Mouse (Mus musculus) testis, postnatal 10 days (tissue): ENCODE measurements around the gene Iqcf5.

Experiments
- DNase-seq: peaks from one replicate; pipeline ENCODE4 v3.0.0; 2021; ENCODE audit warnings: low spot score

The Iqcf5 gene

DNA sequence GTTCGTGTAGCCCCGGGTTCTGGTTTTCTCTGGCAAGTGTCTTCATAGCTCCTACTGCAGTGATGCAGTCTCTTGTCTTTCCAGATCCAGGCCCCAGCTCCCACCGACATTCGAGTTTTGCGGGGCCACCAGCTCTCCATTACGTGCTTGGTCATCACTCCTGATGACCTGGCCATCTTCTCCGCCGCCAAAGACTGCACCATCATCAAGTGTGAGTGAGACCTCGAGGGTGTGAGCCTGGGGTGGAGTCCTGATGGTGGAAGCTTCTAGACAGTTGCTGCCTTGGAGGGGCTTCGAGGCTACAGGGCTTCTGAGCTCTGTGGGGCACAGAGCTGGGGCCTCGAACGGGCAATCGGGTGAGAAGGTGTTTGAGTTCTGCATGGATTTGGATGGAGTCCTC is 32.7 kb upstream of the Iqcf5 start:
- DNase-seq: peak; percentile 33

GRCm38 (mm10) chr9:106482578-106483115 is 31.7 kb upstream of the Iqcf5 start:
- peak; percentile 37 for DNase-seq

- DNase-seq: no peak
Measured at GRCm38 (mm10) chr9:106483136-106483535, 31.2 kb upstream of the Iqcf5 start.

DNA sequence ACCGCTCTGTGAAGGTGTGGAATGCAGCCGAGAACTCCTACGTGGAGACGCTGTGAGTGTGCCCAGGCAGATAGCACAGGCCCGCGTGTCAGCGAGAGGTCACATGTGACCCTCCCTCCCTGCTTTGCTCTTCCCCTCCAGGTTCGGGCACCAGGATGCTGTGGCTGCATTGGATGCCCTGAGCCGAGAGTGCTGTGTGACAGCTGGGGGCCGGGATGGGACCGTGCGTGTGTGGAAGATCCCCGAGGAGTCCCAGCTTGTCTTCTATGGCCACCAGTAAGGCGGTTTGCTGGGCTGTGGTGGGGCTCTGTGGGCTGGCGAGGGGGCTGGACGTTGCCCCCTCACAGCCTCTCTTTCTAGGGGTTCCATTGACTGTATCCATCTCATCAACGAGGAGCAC is 30.8 kb upstream of the Iqcf5 start:
- DNase-seq: peak; percentile 39

- DNase-seq: peak; percentile 42
Measured at GRCm38 (mm10) chr9:106485076-106485475, 29.3 kb upstream of the Iqcf5 start.

- DNase-seq: peak; percentile 25
Measured at GRCm38 (mm10) chr9:106487602-106488001, 26.8 kb upstream of the Iqcf5 start.

- no peak for DNase-seq
Measured at GRCm38 (mm10) chr9:106499667-106500066, 14.7 kb upstream of the Iqcf5 start, which contains the start of gene Iqcf1. Iqcf1 (plus strand) TSS chr9:106499967.

- DNase-seq: peak; percentile 29
Measured at GRCm38 (mm10) chr9:106501846-106502245, 12.5 kb upstream of the Iqcf5 start.

DNA sequence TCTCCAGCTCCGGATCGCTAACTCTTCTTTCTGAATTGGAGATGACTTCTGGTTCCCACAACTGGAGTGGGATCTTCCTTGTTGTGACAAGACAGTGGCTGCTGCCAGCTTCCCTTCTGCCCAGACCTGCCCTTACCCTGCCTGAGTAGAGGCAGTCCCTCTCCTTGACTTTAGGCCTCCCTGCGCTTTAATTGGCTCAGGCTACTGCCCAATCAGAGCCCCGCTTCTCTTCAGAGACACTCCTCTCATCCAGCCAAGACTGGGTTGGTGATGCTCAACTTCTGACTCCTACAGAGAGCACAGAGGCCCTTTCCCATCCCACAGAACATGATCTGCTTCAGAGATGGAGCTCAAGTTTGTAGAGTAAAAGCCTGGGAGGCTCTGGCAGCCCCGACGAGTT is 10.1 kb upstream of the Iqcf5 start:
- peak; percentile 9 for DNase-seq

- DNase-seq: no peak
Measured at GRCm38 (mm10) chr9:106509356-106509755, 5.0 kb upstream of the Iqcf5 start.

GRCm38 (mm10) chr9:106512729-106513450 is 1.5 kb upstream of the Iqcf5 start:
- no peak for DNase-seq

- no peak for DNase-seq
Measured at GRCm38 (mm10) chr9:106513566-106513965, 807 bp upstream of the Iqcf5 start.

DNA sequence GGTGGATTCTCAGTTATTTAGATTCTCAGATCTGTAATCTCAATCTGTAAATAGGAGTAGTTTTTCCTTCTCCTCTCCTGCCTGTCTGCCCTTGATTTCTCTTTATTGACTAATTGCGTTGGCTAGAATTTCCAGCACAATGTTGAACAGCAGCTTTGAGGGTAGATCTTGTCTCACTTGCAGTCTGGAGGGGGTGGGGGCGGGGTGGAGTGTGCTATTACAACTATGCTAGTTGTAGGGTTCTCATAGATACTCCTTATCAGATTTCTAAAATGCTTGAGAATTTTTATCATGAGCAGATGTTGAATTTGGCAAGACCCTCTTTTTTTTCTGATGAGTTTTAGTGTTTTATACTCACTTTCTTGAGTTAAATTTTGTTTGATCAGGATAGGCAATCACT is 5.1 kb downstream of the Iqcf5 start:
- DNase-seq: no peak

DNA sequence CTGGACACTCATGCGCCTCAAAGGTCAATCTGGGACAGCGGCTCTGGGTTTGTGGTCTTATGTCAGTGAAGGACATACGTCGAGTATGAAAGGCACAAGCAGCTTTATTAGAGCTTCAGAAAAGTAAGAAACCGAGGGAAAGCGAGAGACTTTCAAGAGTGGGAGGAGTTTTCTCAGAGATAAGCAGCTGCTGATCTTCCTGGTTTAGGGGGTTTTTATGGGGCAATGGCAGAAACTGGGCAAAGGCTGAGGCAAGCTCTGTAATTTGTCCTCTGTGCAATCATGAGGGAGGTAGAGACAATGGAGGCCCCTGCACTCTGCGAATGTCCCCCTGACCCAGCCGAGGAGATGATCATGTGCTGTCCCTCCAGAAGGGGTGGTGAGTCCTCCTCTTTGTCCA is 5.5 kb downstream of the Iqcf5 start:
- DNase-seq: no peak

- no peak for DNase-seq
Measured at GRCm38 (mm10) chr9:106531833-106532232, 17.5 kb downstream of the Iqcf5 start.

GRCm38 (mm10) chr9:106534296-106534695 is 19.9 kb downstream of the Iqcf5 start:
- no peak for DNase-seq

DNA sequence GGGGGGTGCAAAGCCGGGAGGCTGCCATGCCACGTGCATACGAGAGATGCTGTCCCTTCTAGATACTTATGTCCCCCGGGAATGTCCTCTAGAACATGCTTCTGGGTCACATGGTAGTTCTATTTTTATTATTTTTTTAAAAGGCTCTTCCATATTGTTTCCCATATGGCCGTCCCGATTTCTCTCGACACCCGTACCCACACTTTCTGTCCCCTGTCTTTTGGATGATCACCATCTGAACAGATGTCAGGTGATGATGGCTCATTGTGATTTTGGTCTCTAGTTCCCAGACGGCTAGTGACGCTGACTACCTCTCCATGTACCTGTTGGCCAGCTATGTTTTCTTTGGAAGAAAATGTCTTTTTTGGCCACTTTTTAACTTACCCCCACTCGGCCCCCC is 20.6 kb downstream of the Iqcf5 start:
- DNase-seq: no peak

DNA sequence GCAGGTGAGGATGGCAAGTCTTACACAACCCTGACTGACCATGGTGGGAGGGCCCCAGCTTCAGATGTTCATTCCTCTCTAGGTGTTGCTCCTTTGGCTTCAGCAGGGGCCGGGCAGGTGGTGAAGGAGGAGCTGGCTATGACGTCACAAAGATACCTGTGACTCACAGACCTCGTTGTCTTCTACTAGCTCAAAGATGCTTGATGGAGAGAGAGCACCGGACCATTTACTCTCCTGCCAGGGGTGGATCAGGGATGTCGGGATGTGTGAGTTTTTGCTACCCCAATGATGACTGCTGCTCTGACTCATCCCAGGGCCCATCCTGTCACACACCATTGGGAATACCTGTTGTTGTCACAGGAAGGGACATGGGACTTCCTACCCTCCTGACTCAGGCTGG is 47.2 kb downstream of the Iqcf5 start, which contains the start of gene Iqcf3:
Gene Iqcf3, minus strand, starts transcription at position 101 of the 400 bp plus-strand sequence.
- DNase-seq: no peak

- no peak for DNase-seq
Measured at GRCm38 (mm10) chr9:106562291-106562690, 47.9 kb downstream of the Iqcf5 start.

GRCm38 (mm10) chr9:106564025-106564424 is 49.7 kb downstream of the Iqcf5 start:
- no peak for DNase-seq
